7 mouse cellular contexts compared by ENCODE assay signal in the genomic region with DNA sequence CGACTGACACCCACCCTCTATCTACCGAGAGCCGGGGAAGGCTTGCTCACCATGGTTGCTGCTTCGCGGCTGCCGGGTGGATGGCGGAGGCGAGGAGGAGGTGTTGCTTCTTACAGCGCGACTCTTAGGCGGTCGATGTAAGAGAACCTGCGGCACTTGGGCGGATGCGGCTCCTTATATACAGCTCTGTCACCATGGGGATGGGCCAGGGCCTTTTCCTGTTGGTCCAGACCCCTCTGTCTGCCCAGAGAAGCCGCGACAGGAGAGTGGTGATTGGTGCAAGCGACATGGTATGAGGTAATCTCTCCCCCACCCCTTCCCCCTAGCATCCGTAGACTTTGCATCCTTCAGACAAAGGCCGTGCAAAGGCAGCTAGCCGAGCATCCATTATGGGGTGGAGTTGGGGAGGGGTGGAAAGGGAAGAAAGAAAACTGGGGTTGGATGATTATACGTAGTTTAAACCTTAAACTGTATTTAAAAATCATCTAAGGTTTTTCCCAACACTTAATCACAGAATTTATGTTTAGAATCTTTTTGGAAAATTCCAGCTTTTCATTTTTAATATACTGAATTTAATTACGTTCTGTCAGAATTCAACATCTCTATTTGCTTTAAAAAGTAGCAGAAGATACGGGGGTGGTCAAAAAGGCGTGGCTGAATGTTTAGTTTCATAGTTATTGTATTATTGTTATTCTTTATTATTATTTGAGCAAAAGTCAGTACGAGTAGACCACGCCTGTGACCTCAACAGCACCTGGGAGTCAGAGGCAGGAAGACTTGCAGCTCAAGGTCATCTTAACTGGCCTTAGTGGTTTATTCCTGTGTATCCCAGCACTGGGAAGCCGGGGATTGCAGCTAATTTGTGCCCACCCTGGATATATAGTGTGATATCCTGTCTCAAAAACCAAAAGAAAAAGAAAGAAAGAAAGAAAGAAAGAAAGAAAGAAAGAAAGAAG. TPM values are rescaled to one million over a fixed set of nuclear protein-coding genes. Genes with fewer than 3 reads are reported as not detected.
DNase-seq lines count a peak whose midpoint lies in the region; ATAC-seq lines count a peak whose summit lies in the region.

A gene (minus strand): TSS at position 151 of the 956 bp plus-strand sequence.
A gene (minus strand): TSS at position 303 of the 956 bp plus-strand sequence.

- intact Hi-C loops in left cerebral cortex, postnatal 10 days (cut with DNase I), result loop anchor here (1.0 to 2.0 kb wide), 4 partner anchors 17 to 39 kb away; a partner anchor contains a TSS

- peak; percentile 89 for DNase-seq in adrenal gland, adult 2 months
- DNase-seq in embryo, embryonic 11 days, result peak; percentile 97
- DNase-seq in gastrocnemius, postnatal 25 days, result peak; percentile 93
- peak; percentile 96 to 97 for DNase-seq in left cerebral cortex, postnatal 10 days (ENCODE audit: extremely low spot score in 1 of 2, low spot score in 2 of 2)
- DNase-seq in right cerebral cortex, postnatal 10 days (ENCODE audit: low spot score in 2 of 2), result peak; percentile 98 to 99

- peak; percentile 97 for ATAC-seq in inflammation-experienced regulatory T-cells, adult 6 months
- ATAC-seq in megakaryocyte progenitor cell, adult 5-6 weeks (replicated peaks; ENCODE audit: poor library complexity), result peak; percentile 87

RNA-seq across cellular contexts. Expression of the first gene that starts in this region (rescaled TPM):
- total RNA-seq in adrenal gland, adult 2 months (2021), result 10 to 100 TPM in 1 of 2 experiments, not detected in 1; 10.9 TPM
- 49.5 and 126 TPM in 2 replicates for polyA plus RNA-seq in adrenal gland, adult 2 months (2012; rRNA removed)
- total RNA-seq in gastrocnemius, postnatal 25 days (2021), result not detected
- polyA plus RNA-seq in inflammation-experienced regulatory T-cells, adult 6 months (2017; shearing (Covaris generic)), result not detected
- total RNA-seq in left cerebral cortex, postnatal 10 days (2021), result not detected
- total RNA-seq in megakaryocyte progenitor cell, adult 5-6 weeks (2015), result 0.69 and 1.1 TPM in 2 replicates
- total RNA-seq in megakaryocyte progenitor cell, adult 5-6 weeks (2017), result not detected in 2 replicates

RNA-seq across cellular contexts. Expression of the second gene that starts in this region (rescaled TPM):
- total RNA-seq in adrenal gland, adult 2 months (2021), result 100 to 1,000 TPM in 1 of 2 experiments, 10 to 100 TPM in 1; 63.2 to 125 TPM
- 128 and 133 TPM in 2 replicates for polyA plus RNA-seq in adrenal gland, adult 2 months (2012; rRNA removed)
- 10 to 100 TPM; 43.5 to 52.6 TPM for total RNA-seq in gastrocnemius, postnatal 25 days (2021)
- polyA plus RNA-seq in inflammation-experienced regulatory T-cells, adult 6 months (2017; shearing (Covaris generic)), result 100 to 1,000 TPM; 206 to 351 (median 217) TPM
- 1,000 to 10,000 TPM; 4,375 to 4,691 TPM for total RNA-seq in left cerebral cortex, postnatal 10 days (2021)
- total RNA-seq in megakaryocyte progenitor cell, adult 5-6 weeks (2015), result 30.3 and 33.5 TPM in 2 replicates
- total RNA-seq in megakaryocyte progenitor cell, adult 5-6 weeks (2017), result 15.3 and 22.2 TPM in 2 replicates

Comparison
In these comparisons a context has a peak if more than half of its experiments do, and no peak if none do; other contexts are left out.
1. Peak in every context shown above with its lines: DNase-seq and ATAC-seq.
2. RNA of the second gene that starts in this region (total RNA-seq): 4,375 to 4,691 TPM in left cerebral cortex, postnatal 10 days; 63.2 to 125 TPM in adrenal gland, adult 2 months, 43.5 to 52.6 TPM in gastrocnemius, postnatal 25 days and 15.3 to 33.5 TPM in megakaryocyte progenitor cell, adult 5-6 weeks; every median in the first group is over 10 times any median in the second.
3. RNA of the first gene that starts in this region (polyA plus RNA-seq): 49.5 to 126 TPM in adrenal gland, adult 2 months; not detected in inflammation-experienced regulatory T-cells, adult 6 months; every median in the first group is over 10 times any median in the second.